Mouse (Mus musculus) heart, postnatal 0 days (tissue): ENCODE results near the gene Gja1.

Source experiments
- CTCF ChIP-seq: IDR thresholded peaks from 2 replicates; pipeline ENCODE4 v1.5.1; 2016; ENCODE audit warnings: antibody characterized with exemption, control low read depth, low read depth
- EP300 ChIP-seq: IDR thresholded peaks from 2 replicates; pipeline ENCODE4 v1.6.1; 2016; ENCODE audit warnings: antibody characterized with exemption, low read depth

DNA sequence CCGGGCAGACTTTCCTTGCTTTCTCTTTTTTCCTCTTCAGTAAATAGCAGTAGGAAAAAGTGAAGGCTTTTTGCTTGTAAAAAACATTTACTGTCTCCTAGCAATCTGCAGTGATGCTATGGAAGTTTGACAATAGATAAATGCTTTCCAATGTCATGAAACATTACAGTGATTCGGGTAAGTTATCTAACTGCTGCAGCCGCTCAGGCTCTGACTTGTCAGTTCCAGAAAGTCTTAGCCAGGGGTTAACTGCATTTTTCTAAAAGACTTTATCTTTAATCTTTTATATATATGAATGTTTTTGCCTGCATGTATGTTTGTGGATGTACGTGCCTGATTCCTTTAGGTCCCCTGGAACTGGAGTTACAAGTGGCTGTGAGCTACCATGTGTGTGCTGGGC is 45.4 kb downstream of the Gja1 start:
- TF ChIP-seq CTCF (no peak), EP300 (no peak)
